Mouse (Mus musculus): ENCODE data around the gene Nrip2. TPM values are rescaled to one million over a fixed set of nuclear protein-coding genes. Genes with fewer than 3 reads are reported as not detected.

Nrip2 gene
- polyA plus RNA-seq, 2 experiments: 0.70 to 1.5 TPM

DNA sequence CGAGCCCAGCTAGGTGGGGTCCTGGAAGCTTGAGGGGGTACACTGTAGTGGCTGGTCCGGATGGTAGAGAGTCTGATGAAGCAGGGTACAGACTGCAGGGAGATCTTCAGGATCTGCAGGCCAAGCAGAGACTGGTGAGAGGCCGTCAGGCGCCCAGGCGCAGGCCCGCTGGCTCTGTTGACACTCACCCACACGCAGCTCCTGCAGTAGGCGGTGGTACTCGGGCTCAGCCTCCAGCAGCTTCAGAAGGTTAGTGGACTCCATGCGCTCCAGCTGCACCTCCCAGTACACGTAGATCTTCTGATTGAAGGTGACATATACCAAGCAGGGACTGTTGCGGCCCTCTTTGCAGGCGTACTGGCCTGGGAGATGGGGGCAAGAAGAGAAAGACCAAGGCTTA, 11.2 kb downstream of the Nrip2 start:
- Histone ChIP-seq H3K27me3 (ENCODE audit: control insufficient read depth, insufficient read depth, low read length) (no peaks in the 10 kb centered on the region), H3K27ac (no peak overlapping the region), H3K4me3 (ENCODE audit: insufficient read depth in 1 of 2, low read depth in 2 of 2, low read length in 2 of 2) (no peak overlapping the region), H3K9ac (replicated peaks) (no peak overlapping the region), H3K36me3 (replicated peaks; ENCODE audit: control insufficient read depth, insufficient read depth, low read depth) (peaks cover 32% of the 10 kb centered on the region), H3K4me2 (ENCODE audit: low read depth) (no peak overlapping the region), H3K4me1 (replicated peaks; ENCODE audit: control insufficient read depth in 2 of 2, insufficient read depth in 2 of 2, low read length in 1 of 2) (no peaks in the 10 kb centered on the region), H3K9me3 (ENCODE audit: control insufficient read depth, low read length) (no peaks in the 10 kb centered on the region)
- TF ChIP-seq CTCF (IDR thresholded peaks at IDR 0.05; ENCODE audit: low read depth) (no peak), EP300 (IDR thresholded peaks at IDR 0.05; ENCODE audit: low read depth) (no peak)
- ATAC-seq (ENCODE audit: insufficient read depth): no peak
- no peak for DNase-seq (ENCODE audit: low read depth in 3 of 3, low spot score in 3 of 3)
- 84% methylated on average over 13 of the region's 13 CpGs for WGBS (ENCODE audit: insufficient replicate concordance)

DNA sequence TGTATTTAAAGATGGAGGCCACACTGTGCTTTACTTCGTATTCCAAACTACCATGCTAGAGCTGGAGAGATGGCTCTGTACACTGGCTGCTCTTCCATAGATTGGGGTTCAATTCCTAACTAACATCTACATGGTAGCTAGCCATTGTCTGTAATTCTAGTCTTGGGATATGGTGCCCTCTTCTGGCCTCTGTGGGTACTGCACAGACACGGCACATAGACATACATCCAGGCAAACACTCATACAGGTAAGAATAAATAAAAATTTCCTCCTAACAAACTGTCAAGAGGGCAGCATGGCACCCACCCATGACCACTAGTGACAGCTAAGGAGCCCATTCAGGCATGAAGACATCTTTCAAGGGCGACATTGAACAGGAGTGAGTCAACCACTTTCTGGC, 12.0 kb downstream of the Nrip2 start:
- Histone ChIP-seq H3K4me2 (ENCODE audit: low read depth) (no peak overlapping the region), H3K27ac (no peak overlapping the region), H3K4me1 (replicated peaks; ENCODE audit: control insufficient read depth in 2 of 2, insufficient read depth in 2 of 2, low read length in 1 of 2) (no peaks in the 10 kb centered on the region), H3K27me3 (ENCODE audit: control insufficient read depth, insufficient read depth, low read length) (no peaks in the 10 kb centered on the region), H3K36me3 (replicated peaks; ENCODE audit: control insufficient read depth, insufficient read depth, low read depth) (peaks cover 32% of the 10 kb centered on the region), H3K9me3 (ENCODE audit: control insufficient read depth, low read length) (no peaks in the 10 kb centered on the region), H3K9ac (replicated peaks) (no peak overlapping the region), H3K4me3 (ENCODE audit: insufficient read depth in 1 of 2, low read depth in 2 of 2, low read length in 2 of 2) (no peak overlapping the region)
- TF ChIP-seq EP300 (IDR thresholded peaks at IDR 0.05; ENCODE audit: low read depth): no peak
- TF ChIP-seq CTCF (IDR thresholded peaks at IDR 0.05; ENCODE audit: low read depth): peak; percentile 90
- DNase-seq (ENCODE audit: low read depth in 3 of 3, low spot score in 3 of 3) (peak in 2 of 3 experiments; percentile 46), ATAC-seq (ENCODE audit: insufficient read depth) (peak; percentile 47; the same call in 1 of the 2 replicates)
- 11% methylated on average over 3 of the region's 3 CpGs for WGBS (ENCODE audit: insufficient replicate concordance)

DNA sequence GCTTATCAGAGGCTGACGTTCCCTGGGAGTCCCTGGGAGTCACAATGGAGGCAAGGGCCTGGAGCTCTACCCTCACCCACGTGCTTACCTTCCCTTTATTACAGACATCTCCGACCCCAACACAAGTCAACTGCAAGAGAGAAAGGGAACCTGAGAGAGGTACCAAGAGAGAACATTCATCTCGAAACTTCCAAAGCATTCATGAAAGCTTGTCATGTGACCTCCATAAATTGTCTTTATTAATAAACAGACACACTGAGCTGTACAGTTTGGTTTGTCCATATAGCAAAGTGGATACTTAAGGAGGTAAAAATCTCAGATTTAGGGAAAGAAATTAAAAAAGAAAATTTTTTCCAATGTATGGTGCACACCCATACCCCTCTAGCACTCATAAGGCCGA, 17.1 kb downstream of the Nrip2 start:
- Histone ChIP-seq H3K27ac (no peak overlapping the region), H3K9ac (replicated peaks) (no peak overlapping the region), H3K4me2 (ENCODE audit: low read depth) (no peak overlapping the region), H3K4me3 (ENCODE audit: insufficient read depth in 1 of 2, low read depth in 2 of 2, low read length in 2 of 2) (no peak overlapping the region), H3K4me1 (replicated peaks; ENCODE audit: control insufficient read depth in 2 of 2, insufficient read depth in 2 of 2, low read length in 1 of 2) (no peaks in the 10 kb centered on the region; a peak in 1 of 4 replicates), H3K36me3 (replicated peaks; ENCODE audit: control insufficient read depth, insufficient read depth, low read depth) (peaks cover 11% of the 10 kb centered on the region), H3K27me3 (ENCODE audit: control insufficient read depth, insufficient read depth, low read length) (no peaks in the 10 kb centered on the region), H3K9me3 (ENCODE audit: control insufficient read depth, low read length) (no peaks in the 10 kb centered on the region)
- no peak for TF ChIP-seq CTCF (IDR thresholded peaks at IDR 0.05; ENCODE audit: low read depth)
- TF ChIP-seq EP300 (IDR thresholded peaks at IDR 0.05; ENCODE audit: low read depth): no peak
- no peak for ATAC-seq (ENCODE audit: insufficient read depth)
- 66% methylated on average over 5 of the region's 5 CpGs for WGBS (ENCODE audit: insufficient replicate concordance)
- no peak for DNase-seq (ENCODE audit: low read depth in 3 of 3, low spot score in 3 of 3)

DNA sequence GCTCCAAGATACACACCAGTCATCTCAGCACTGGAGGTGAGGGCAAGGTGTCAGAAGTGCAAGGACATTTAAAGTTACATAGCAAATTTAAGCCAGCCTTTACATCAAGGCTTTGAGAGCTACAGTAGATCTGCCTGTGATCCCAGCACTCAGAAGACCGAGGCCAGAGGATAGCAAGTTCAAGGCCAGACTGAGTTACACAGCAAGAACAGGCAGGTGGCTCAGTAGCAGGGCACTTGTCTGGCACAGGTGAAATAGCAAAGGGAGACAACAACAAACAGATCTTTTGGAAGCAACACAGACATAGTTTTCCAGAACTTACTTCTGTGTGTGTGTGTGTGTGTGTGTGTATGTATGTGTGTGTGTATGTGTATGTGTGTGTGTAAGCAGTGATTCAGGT, 19.0 kb downstream of the Nrip2 start:
- Histone ChIP-seq H3K4me1 (replicated peaks; ENCODE audit: control insufficient read depth in 2 of 2, insufficient read depth in 2 of 2, low read length in 1 of 2) (peaks cover 0 to 3% of the 10 kb centered on the region in 2 experiments; a peak in 2 of 4 replicates), H3K9me3 (ENCODE audit: control insufficient read depth, low read length) (no peaks in the 10 kb centered on the region), H3K4me3 (ENCODE audit: insufficient read depth in 1 of 2, low read depth in 2 of 2, low read length in 2 of 2) (no peak overlapping the region), H3K36me3 (replicated peaks; ENCODE audit: control insufficient read depth, insufficient read depth, low read depth) (peaks cover under 1% of the 10 kb centered on the region), H3K27ac (no peak overlapping the region), H3K9ac (replicated peaks) (no peak overlapping the region), H3K4me2 (ENCODE audit: low read depth) (no peak overlapping the region), H3K27me3 (ENCODE audit: control insufficient read depth, insufficient read depth, low read length) (no peaks in the 10 kb centered on the region)
- TF ChIP-seq EP300 (IDR thresholded peaks at IDR 0.05; ENCODE audit: low read depth) (no peak), CTCF (IDR thresholded peaks at IDR 0.05; ENCODE audit: low read depth) (no peak)
- DNase-seq (ENCODE audit: low read depth in 3 of 3, low spot score in 3 of 3): no peak
- ATAC-seq (ENCODE audit: insufficient read depth): no peak
- 70% methylated on average over 1 of the region's 1 CpGs for WGBS (ENCODE audit: insufficient replicate concordance)

DNA sequence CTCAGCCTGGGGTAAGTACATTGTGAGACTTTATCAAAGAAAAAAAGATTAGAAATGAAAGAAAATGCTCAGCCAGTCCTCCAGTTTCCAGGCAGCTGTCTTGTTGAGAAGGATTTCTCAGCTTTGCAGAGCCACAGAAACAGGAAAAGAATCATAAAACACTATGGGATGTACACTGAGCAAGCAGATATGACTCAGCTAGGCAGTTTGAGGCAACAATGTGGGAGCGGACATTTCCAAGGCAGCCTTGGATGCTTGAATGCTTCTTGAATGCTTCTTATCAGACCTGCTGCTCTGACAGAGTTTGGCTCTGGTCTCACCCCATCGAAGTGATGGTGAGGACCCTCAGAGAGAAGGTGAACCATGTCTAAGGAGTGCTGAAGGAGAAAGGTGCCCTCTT, 21.9 kb downstream of the Nrip2 start:
- no peaks in the 10 kb centered on the region for H3K9me3 ChIP-seq (ENCODE audit: control insufficient read depth, low read length)
- H3K4me1 ChIP-seq (replicated peaks; ENCODE audit: control insufficient read depth in 2 of 2, insufficient read depth in 2 of 2, low read length in 1 of 2): peaks cover 0 to 15% of the 10 kb centered on the region in 2 experiments; a peak in 3 of 4 replicates
- ATAC-seq (ENCODE audit: insufficient read depth): no peak
- no peak overlapping the region for H3K9ac ChIP-seq (replicated peaks)
- no peak overlapping the region for H3K27ac ChIP-seq
- H3K4me3 ChIP-seq (ENCODE audit: insufficient read depth in 1 of 2, low read depth in 2 of 2, low read length in 2 of 2): no peak overlapping the region
- H3K27me3 ChIP-seq (ENCODE audit: control insufficient read depth, insufficient read depth, low read length): no peaks in the 10 kb centered on the region
- H3K36me3 ChIP-seq (replicated peaks; ENCODE audit: control insufficient read depth, insufficient read depth, low read depth): no peaks in the 10 kb centered on the region
- 59% methylated on average over 2 of the region's 2 CpGs for WGBS (ENCODE audit: insufficient replicate concordance)
- TF ChIP-seq EP300 (IDR thresholded peaks at IDR 0.05; ENCODE audit: low read depth): no peak
- TF ChIP-seq CTCF (IDR thresholded peaks at IDR 0.05; ENCODE audit: low read depth): no peak
- DNase-seq (ENCODE audit: low read depth in 3 of 3, low spot score in 3 of 3): no peak
- no peak overlapping the region for H3K4me2 ChIP-seq (ENCODE audit: low read depth)
